Mouse (Mus musculus): Measurements from ENCODE around the gene AL732309.1.

DNA sequence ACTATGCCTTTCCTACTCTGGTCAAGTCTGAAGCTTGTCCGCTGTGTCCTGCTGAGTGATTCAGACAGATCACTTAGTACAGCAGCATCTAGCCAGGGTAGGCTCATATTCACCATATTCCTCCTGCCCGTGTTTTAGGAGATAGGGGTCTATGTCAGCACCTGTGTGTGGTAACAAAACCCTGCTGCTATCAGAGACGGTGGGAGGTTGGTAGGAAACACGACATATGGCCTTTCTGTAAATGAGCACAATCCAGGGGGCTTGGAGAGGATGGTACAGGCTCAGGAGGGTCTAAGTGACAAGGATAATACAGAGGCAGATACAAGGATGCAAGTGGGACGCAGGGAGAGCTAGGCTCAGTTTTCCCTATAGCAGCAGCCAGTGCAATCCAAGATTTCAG lies 17.1 kb downstream of the AL732309.1 start:
- TF ChIP-seq CTCF (conservative IDR thresholded peaks at IDR 0.05; ENCODE audit: low read length) (no peak), POU5F1 (IDR thresholded peaks at IDR 0.05; ENCODE audit: borderline replicate concordance, low read length) (no peak)
